In the genomic region with DNA sequence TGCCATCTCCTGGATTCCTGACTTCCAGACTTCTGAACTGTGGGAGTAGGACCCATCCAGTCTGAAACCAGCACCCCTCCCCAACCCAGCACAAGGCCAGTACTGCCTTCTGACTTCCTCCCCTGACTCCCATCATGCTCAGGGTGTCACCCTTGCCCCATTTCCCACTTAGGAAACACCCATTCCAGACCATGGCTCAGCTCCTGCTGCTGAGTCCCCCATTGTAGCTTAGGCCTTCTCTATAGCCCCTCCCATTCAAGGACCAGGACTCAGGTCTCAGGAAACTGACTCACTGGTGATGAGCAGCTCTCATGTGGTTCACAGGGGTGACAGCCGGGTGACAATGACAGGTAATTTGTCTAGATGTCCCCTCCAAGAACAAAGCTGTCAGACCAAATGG, we compare ENCODE assay signal across 11 mouse cellular contexts. TPM values are rescaled to one million over a fixed set of nuclear protein-coding genes. Genes with fewer than 3 reads are reported as not detected.
A peak's percentile ranks its signal among the peaks of the same experiment; 100 is the strongest.
DNase-seq lines count a peak whose midpoint lies in the region; ATAC-seq and TF ChIP-seq lines count a peak whose summit lies in the region.
"Had no signal": no experiment of that assay in that cellular context is flagged by ENCODE, and none has a peak within 500 bp of the region (broad histone marks: within the 10 kb centered on the region; RNA-seq: fewer than 3 reads in every experiment).

No protein-coding gene starts in this region.

- WGBS in heart, embryonic 16.5 days, result 50% methylated on average over 1 of the region's 1 CpGs
- 32% methylated on average over 1 of the region's 1 CpGs for WGBS in heart, embryonic 11.5 days (ENCODE audit: insufficient replicate concordance)
- WGBS in lung, embryonic 14.5 days, result 16% methylated on average over 1 of the region's 1 CpGs
- WGBS in macrophage (ENCODE audit: missing documents), result 16% methylated on average over 1 of the region's 1 CpGs
- 89% methylated on average over 1 of the region's 1 CpGs for WGBS in thymus, adult 2 months

- no peaks in the 10 kb centered on the region for H3K27me3 ChIP-seq in heart, embryonic 16.5 days (ENCODE audit: control insufficient read depth, insufficient read depth, low read length)
- no peaks in the 10 kb centered on the region for H3K27me3 ChIP-seq in heart, embryonic 11.5 days (ENCODE audit: control insufficient read depth, insufficient read depth, low read length)
- no peaks in the 10 kb centered on the region for H3K27me3 ChIP-seq in lung, embryonic 14.5 days (ENCODE audit: insufficient read depth, low read length)
- H3K27me3 ChIP-seq in CH12.LX (replicated peaks), result no peaks in the 10 kb centered on the region
- no peaks in the 10 kb centered on the region for H3K27me3 ChIP-seq in thymus, adult 2 months (ENCODE audit: control insufficient read depth, insufficient read depth, low read length)
- H3K27me3 ChIP-seq: embryonic facial prominence, embryonic 12.5 days; liver, embryonic 15.5 days had no signal

- dilution Hi-C loops in CH12.LX (cut with MboI; ENCODE audit: extremely low pct_ligation_motif_present, extremely low pct_unique_long_range_greater_than_20kb, low sequenced_read_pairs), result no loop called here

- H3K4me3 ChIP-seq in heart, embryonic 16.5 days (ENCODE audit: low read length), result no peak overlapping the region
- H3K4me3 ChIP-seq in heart, embryonic 11.5 days (ENCODE audit: low read depth, low read length), result no peak overlapping the region
- no peak overlapping the region for H3K4me3 ChIP-seq in lung, embryonic 14.5 days (ENCODE audit: low read depth, low read length)
- H3K4me3 ChIP-seq in CH12.LX (replicated peaks in 1 of 3; ENCODE audit: low read depth in 2 of 3, low read length in 2 of 3, poor library complexity in 1 of 3), result no peak overlapping the region
- no peak overlapping the region for H3K4me3 ChIP-seq in macrophage (ENCODE audit: inconsistent target)
- no peak overlapping the region for H3K4me3 ChIP-seq in thymus, adult 2 months (ENCODE audit: control insufficient read depth, insufficient read depth, low read length)
- H3K4me3 ChIP-seq: embryonic facial prominence, embryonic 12.5 days; liver, embryonic 15.5 days had no signal

- peak overlapping the region; percentile 12; the same call in 1 of the 2 replicates for H3K27ac ChIP-seq in heart, embryonic 16.5 days (ENCODE audit: low read length)
- no peak overlapping the region for H3K27ac ChIP-seq in heart, embryonic 11.5 days (ENCODE audit: low read depth, low read length)
- H3K27ac ChIP-seq in lung, embryonic 14.5 days (ENCODE audit: low read depth), result peak overlapping the region; percentile 87
- H3K27ac ChIP-seq in CH12.LX (ENCODE audit: insufficient read depth, low read depth) (peak overlapping the region; percentile 2; the same call in 1 of the 2 replicates), macrophage (peak overlapping the region; percentile 90)
- H3K27ac ChIP-seq in thymus, adult 2 months (ENCODE audit: control insufficient read depth, insufficient read depth, low read length), result no peak overlapping the region
- H3K27ac ChIP-seq: embryonic facial prominence, embryonic 12.5 days; liver, embryonic 15.5 days had no signal

- TF ChIP-seq EP300 in CH12.LX (IDR thresholded peaks at IDR 0.05; ENCODE audit: low read length), result no peak

- H3K4me1 ChIP-seq in heart, embryonic 16.5 days (ENCODE audit: control insufficient read depth, insufficient read depth, low read length), result peaks cover 13% of the 10 kb centered on the region
- H3K4me1 ChIP-seq in heart, embryonic 11.5 days (ENCODE audit: control insufficient read depth, insufficient read depth, low read length), result peaks cover 7% of the 10 kb centered on the region; the same call in 1 of the 2 replicates
- peaks cover 17% of the 10 kb centered on the region for H3K4me1 ChIP-seq in lung, embryonic 14.5 days (ENCODE audit: insufficient read depth)
- peaks cover 33 to 90% of the 10 kb centered on the region in 2 experiments for H3K4me1 ChIP-seq in CH12.LX (ENCODE audit: control insufficient read depth in 1 of 2, insufficient read depth in 2 of 2)
- H3K4me1 ChIP-seq in thymus, adult 2 months (replicated peaks; ENCODE audit: control insufficient read depth, insufficient read depth, low read length), result no peaks in the 10 kb centered on the region; the same call in 1 of the 2 replicates
- H3K4me1 ChIP-seq: embryonic facial prominence, embryonic 12.5 days had no signal

- no peaks in the 10 kb centered on the region for H3K9me3 ChIP-seq in heart, embryonic 16.5 days (replicated peaks; ENCODE audit: control insufficient read depth, low read length)
- no peaks in the 10 kb centered on the region for H3K9me3 ChIP-seq in heart, embryonic 11.5 days (replicated peaks; ENCODE audit: control insufficient read depth, low read length)
- H3K9me3 ChIP-seq in lung, embryonic 14.5 days (ENCODE audit: low read depth, low read length), result no peaks in the 10 kb centered on the region
- no peaks in the 10 kb centered on the region for H3K9me3 ChIP-seq in CH12.LX (replicated peaks; ENCODE audit: low read length)
- H3K9me3 ChIP-seq: embryonic facial prominence, embryonic 12.5 days; liver, embryonic 15.5 days had no signal

- 0 out of 2 replicates have a peak, but pooled peaks have one; percentile 30 for ATAC-seq in heart, embryonic 16.5 days (replicated peaks; ENCODE audit: extremely low read depth, insufficient read depth, low FRiP score)
- ATAC-seq in heart, embryonic 11.5 days (replicated peaks; ENCODE audit: insufficient number of reproducible peaks, low FRiP score, low TSS enrichment), result no peak
- ATAC-seq in lung, embryonic 14.5 days (ENCODE audit: insufficient read depth), result peak; percentile 22; the same call in 1 of the 2 replicates

- H3K9ac ChIP-seq in heart, embryonic 16.5 days (ENCODE audit: low read length), result no peak overlapping the region
- H3K9ac ChIP-seq in heart, embryonic 11.5 days (ENCODE audit: low read depth, low read length), result no peak overlapping the region
- no peak overlapping the region for H3K9ac ChIP-seq in lung, embryonic 14.5 days
- H3K9ac ChIP-seq in CH12.LX (ENCODE audit: insufficient read depth, low read depth), result no peak overlapping the region
- H3K9ac ChIP-seq: embryonic facial prominence, embryonic 12.5 days; liver, embryonic 15.5 days had no signal

- TF ChIP-seq POLR2A in CH12.LX (IDR thresholded peaks at IDR 0.05; ENCODE audit: low read depth, low read length), result no peak
- no peak for TF ChIP-seq POLR2A in thymus, adult 2 months (IDR thresholded peaks at IDR 0.05; ENCODE audit: control insufficient read depth, extremely low read depth, insufficient read depth, low read length, poor library complexity)

- H3K79me2 ChIP-seq in CH12.LX (replicated peaks; ENCODE audit: control insufficient read depth, extremely low read depth, insufficient read depth, poor library complexity, severe bottlenecking) (peaks cover 84% of the 10 kb centered on the region), macrophage (ENCODE audit: inconsistent target) (peaks cover 89% of the 10 kb centered on the region)

- in situ Hi-C loops in CH12.LX (cut with MboI; ENCODE audit: low pct_ligation_motif_present, low pct_unique_long_range_greater_than_20kb, low sequenced_read_pairs), result no loop called here

- TF ChIP-seq CTCF in lung, embryonic 14.5 days (IDR thresholded peaks at IDR 0.05; ENCODE audit: low read depth), result no peak
- TF ChIP-seq CTCF in CH12.LX (conservative IDR thresholded peaks at IDR 0.05 in 1 of 2, IDR thresholded peaks at IDR 0.05 in 1 of 2; ENCODE audit: low read depth in 2 of 2, low read length in 2 of 2), result no peak
- TF ChIP-seq CTCF in thymus, adult 2 months (IDR thresholded peaks at IDR 0.05; ENCODE audit: borderline replicate concordance, control insufficient read depth, extremely low read depth, insufficient read depth, low read length, poor library complexity), result no peak

- no peak for DNase-seq in lung, embryonic 14.5 days
- DNase-seq in lung, postnatal 25 days (ENCODE audit: low spot score), result no peak
- DNase-seq in CH12.LX (ENCODE audit: extremely low read depth), result no peak
- no peak for DNase-seq in thymus, adult 2 months
- DNase-seq: cerebellum, adult 11-12 months; spleen, adult 18-20 months had no signal

- no peak overlapping the region for H3K4me2 ChIP-seq in heart, embryonic 16.5 days (ENCODE audit: low read depth, low read length)
- no peak overlapping the region for H3K4me2 ChIP-seq in heart, embryonic 11.5 days
- H3K4me2 ChIP-seq in lung, embryonic 14.5 days, result no peak overlapping the region
- no peak overlapping the region for H3K4me2 ChIP-seq in CH12.LX (ENCODE audit: insufficient read depth, low read depth, poor library complexity, severe bottlenecking)
- H3K4me2 ChIP-seq: embryonic facial prominence, embryonic 12.5 days; liver, embryonic 15.5 days had no signal

- TF ChIP-seq RAD21 in CH12.LX (IDR thresholded peaks at IDR 0.05; ENCODE audit: low read depth, low read length), result no peak

- H3K36me3 ChIP-seq in heart, embryonic 16.5 days (ENCODE audit: control insufficient read depth, insufficient read depth), result no peaks in the 10 kb centered on the region
- no peaks in the 10 kb centered on the region for H3K36me3 ChIP-seq in heart, embryonic 11.5 days (ENCODE audit: control insufficient read depth, insufficient read depth, low read length)
- H3K36me3 ChIP-seq in lung, embryonic 14.5 days (ENCODE audit: insufficient read depth), result no peaks in the 10 kb centered on the region
- H3K36me3 ChIP-seq in CH12.LX (replicated peaks in 1 of 2; ENCODE audit: control insufficient read depth in 1 of 2, insufficient read depth in 1 of 2, low read length in 1 of 2) (peaks cover 14 to 49% of the 10 kb centered on the region in 2 experiments), macrophage (ENCODE audit: inconsistent target) (no peaks in the 10 kb centered on the region)
- no peaks in the 10 kb centered on the region for H3K36me3 ChIP-seq in thymus, adult 2 months (ENCODE audit: control insufficient read depth, insufficient read depth, low read length)
- H3K36me3 ChIP-seq: embryonic facial prominence, embryonic 12.5 days; liver, embryonic 15.5 days had no signal

TF ChIP-seq in CH12.LX, 34 proteins besides CTCF, POLR2A, EP300 and RAD21 (continues in another document):
- no peak for TF ChIP-seq ELF1 (IDR thresholded peaks at IDR 0.05; ENCODE audit: low read depth, low read length)
- no peak for TF ChIP-seq HCFC1 (IDR thresholded peaks at IDR 0.05; ENCODE audit: low read depth, low read length)

RNA-seq across cellular contexts. Expression of gene Ankrd33b, which starts 25.5 kb away (rescaled TPM):
- polyA plus RNA-seq in heart, embryonic 16.5 days (2015; fragmentation: Nextera tagmentation; extraction: Ambion mirVana), result 4.6 and 5.4 TPM in 2 replicates
- 2.1 and 2.2 TPM in 2 replicates for polyA plus RNA-seq in heart, embryonic 11.5 days (2014; fragmentation: Nextera tagmentation; extraction: Ambion mirVana)
- 3.0 and 3.7 TPM in 2 replicates for polyA plus RNA-seq in lung, embryonic 14.5 days (2014; fragmentation: Nextera tagmentation; extraction: Ambion mirVana)
- total RNA-seq in CH12.LX (2012; rRNA removed) (38.1 and 50.0 TPM in 2 replicates), CH12.LX (2014; rRNA removed) (69.1 and 69.6 TPM in 2 replicates)
- polyA plus RNA-seq in CH12.LX (2012; ENCODE audit: insufficient read length, low read depth) (55.3 and 60.3 TPM in 2 replicates), macrophage (2018) (17.4 to 30.3 TPM (median 22.9 TPM) in 3 replicates)
- total RNA-seq in macrophage (2018; cell fraction: chromatin; rRNA removed), result 100 to 1,000 TPM in 20 of 26 experiments, 10 to 100 TPM in 6; 61.5 to 833 (median 201) TPM
- total RNA-seq in macrophage (2018; cell fraction: cytosol; rRNA removed), result 100 to 1,000 TPM in 3 of 26 experiments, 10 to 100 TPM in 23; 16.5 to 151 (median 40.9) TPM
- total RNA-seq in macrophage (2018; cell fraction: nucleus; rRNA removed), result 100 to 1,000 TPM in 19 of 26 experiments, 10 to 100 TPM in 7; 37.9 to 414 (median 149) TPM
- 6.9 and 7.6 TPM in 2 replicates for polyA plus RNA-seq in thymus, adult 2 months (2012; rRNA removed)

Comparison
In these comparisons a context has a peak if more than half of its experiments do, and no peak if none do; other contexts are left out.
1. H3K27ac ChIP-seq: peak in heart, embryonic 16.5 days (single experiment), lung, embryonic 14.5 days (single experiment), CH12.LX (single experiment) and macrophage (single experiment); none in heart, embryonic 11.5 days (single experiment) and thymus, adult 2 months (single experiment).